Mouse (Mus musculus) embryonic facial prominence, embryonic 11.5 days (tissue): ENCODE data around the gene Ctsw. TPM values are rescaled to one million over a fixed set of nuclear protein-coding genes. Genes with fewer than 3 reads are reported as not detected.

ENCODE experiments used
- ATAC-seq: fragments of 200-750 bp; cut with Nextera tagmentation; replicated peaks from 2 replicates; pipeline ENCODE4 v1.8.0; 2017; ENCODE audit warnings: low read depth; ENCODE audit not compliant: insufficient number of reproducible peaks, low FRiP score, low TSS enrichment
- DNase-seq: peaks from one replicate; pipeline ENCODE4 v3.0.0-alpha.2; 2015; ENCODE audit warnings: low spot score
- H3K27ac ChIP-seq: fragments of 300-500 bp; sonication (generic); replicated peaks from 2 replicates; pipeline ENCODE4 v1.5.1; 2014; ENCODE audit warnings: mild to moderate bottlenecking, low read depth, low read length, control low read depth
- H3K27me3 ChIP-seq: fragments of 300-500 bp; sonication (generic); 2 replicates; pipeline ENCODE4 v1.6.1; 2014; ENCODE audit warnings: mild to moderate bottlenecking, low read length, moderate library complexity, mixed read lengths; ENCODE audit not compliant: control insufficient read depth, insufficient read depth
- H3K36me3 ChIP-seq: fragments of 300-500 bp; sonication (generic); replicated peaks from 2 replicates; pipeline ENCODE4 v1.6.1; 2014; ENCODE audit warnings: low read depth, mild to moderate bottlenecking, low read length, moderate library complexity, mixed read lengths; ENCODE audit not compliant: control insufficient read depth, insufficient read depth
- H3K4me1 ChIP-seq: fragments of 300-500 bp; sonication (generic); 2 replicates; pipeline ENCODE4 v1.6.1; 2014; ENCODE audit warnings: low read length, mixed read lengths; ENCODE audit not compliant: control insufficient read depth, insufficient read depth
- H3K4me2 ChIP-seq: fragments of 300-500 bp; sonication (generic); 2 replicates; pipeline ENCODE4 v1.6.1; 2014; ENCODE audit warnings: low read depth, mild to moderate bottlenecking, control low read depth, low read length, moderate library complexity
- H3K4me3 ChIP-seq: fragments of 300-500 bp; sonication (generic); 2 replicates; pipeline ENCODE4 v1.5.1; 2014; ENCODE audit warnings: low read depth, low read length, control low read depth
- H3K9ac ChIP-seq: fragments of 300-500 bp; sonication (generic); replicated peaks from 2 replicates; pipeline ENCODE4 v1.6.1; 2014; ENCODE audit warnings: mild to moderate bottlenecking, control low read depth, low read length
- H3K9me3 ChIP-seq: fragments of 300-500 bp; sonication (generic); replicated peaks from 2 replicates; pipeline ENCODE4 v1.6.1; 2016; ENCODE audit warnings: mild to moderate bottlenecking, low read length, inconsistent platforms, mixed read lengths; ENCODE audit not compliant: control insufficient read depth
- WGBS: fragments of 180-500 bp; shearing (Covaris S2); extraction: QIAGEN DNeasy Blood & Tissue Kit; methylation state at CpG from one replicate; pipeline ENCODE4 v1.1.7; 2014; 5-methylcytosine and 5-hydroxymethylcytosine counted together
- polyA plus RNA-seq: library from polyadenylated mRNA; unstranded; fragments of >200 nt; fragmentation: Nextera tagmentation; extraction: Ambion mirVana; gene quantifications from 2 replicates; pipeline ENCODE4 v1.2.1, GENCODE M21; 2014

Ctsw gene
- polyA plus RNA-seq, 1 experiment from 2014 or later: 1.4 TPM

DNA sequence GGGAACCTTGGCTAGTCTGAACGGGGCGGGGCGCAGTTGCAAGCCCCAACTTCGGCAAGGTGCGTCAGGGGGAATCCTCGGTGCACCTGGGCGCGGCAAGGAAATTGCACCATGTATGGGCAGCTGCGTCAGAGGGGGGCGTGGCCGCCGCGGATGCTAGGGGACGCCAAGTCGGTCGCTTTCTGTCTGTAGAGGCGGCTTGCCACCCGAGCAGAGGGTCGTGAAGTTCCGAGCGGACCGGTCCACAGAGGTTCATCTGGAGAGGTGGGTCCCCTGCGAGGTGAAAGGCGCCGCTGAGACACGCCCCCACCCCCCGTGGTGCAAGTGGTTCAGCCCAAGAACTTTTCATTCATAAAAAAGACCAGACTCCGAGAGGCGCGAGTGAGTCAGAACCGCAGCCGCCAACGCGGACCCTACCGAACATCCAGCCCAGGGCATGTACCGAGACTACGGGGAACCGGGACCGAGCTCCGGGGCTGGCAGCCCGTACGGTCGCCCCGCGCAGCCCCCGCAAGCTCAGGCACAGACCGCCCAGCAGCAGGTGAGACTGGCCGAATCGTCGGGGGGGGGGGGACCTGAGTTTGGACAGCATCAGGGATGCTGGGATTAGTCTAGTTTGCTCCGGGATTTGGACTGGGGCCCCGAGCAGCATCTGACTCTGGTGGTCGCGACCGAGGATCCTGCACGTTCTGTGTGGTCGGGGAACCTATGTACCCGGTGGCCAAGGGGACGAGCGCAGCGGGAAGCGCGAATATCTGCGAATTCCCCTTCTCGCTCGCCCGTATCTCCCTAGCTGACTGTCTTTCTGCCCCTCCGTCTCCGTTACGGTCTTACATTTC lies 20.6 kb downstream of the Ctsw start, which contains the start of gene Fosl1:
Fosl1 (plus strand) TSS at position 33 of the 839 bp plus-strand sequence.
- ATAC-seq: peak; percentile 46; the same call in 1 of the 2 replicates
- Histone ChIP-seq H3K27me3 (peaks cover 35% of the 10 kb centered on the region), H3K4me1 (peaks cover 8% of the 10 kb centered on the region), H3K4me3 (peak within 1 kb of the TSS; percentile 50), H3K27ac (no peak within 1 kb of the TSS), H3K36me3 (no peaks in the 10 kb centered on the region), H3K9me3 (no peaks in the 10 kb centered on the region), H3K4me2 (peak within 1 kb of the TSS; percentile 91), H3K9ac (0 out of 2 replicates have a peak within 1 kb of the TSS, but pooled peaks have one; percentile 34)
- 2% methylated on average over 70 of the region's 70 CpGs for WGBS
- DNase-seq: peak; percentile 67

DNA sequence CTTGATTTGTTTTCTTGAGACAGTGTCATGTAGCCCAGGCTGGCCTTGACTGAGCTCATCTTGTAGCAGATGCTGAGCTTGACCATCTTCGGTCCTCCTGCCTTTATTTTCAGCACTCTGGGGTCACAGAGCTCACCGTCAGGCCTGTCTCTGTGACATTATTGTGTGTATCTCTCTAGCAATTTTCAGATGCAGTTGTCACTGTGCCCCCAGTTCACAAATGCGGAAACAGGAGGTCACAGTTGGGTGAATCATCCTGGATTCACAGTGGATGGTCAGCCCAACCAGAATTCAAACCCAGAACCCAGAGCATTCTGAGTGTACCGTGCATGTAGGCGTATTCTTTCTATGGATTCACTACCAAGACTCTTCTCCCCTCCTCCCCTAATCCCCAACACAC lies 22.6 kb downstream of the Ctsw start:
- ATAC-seq: no peak
- Histone ChIP-seq H3K9me3 (no peaks in the 10 kb centered on the region), H3K27ac (no peak overlapping the region), H3K9ac (no peak overlapping the region), H3K4me3 (no peak overlapping the region), H3K27me3 (peaks cover 35% of the 10 kb centered on the region), H3K36me3 (no peaks in the 10 kb centered on the region), H3K4me2 (no peak overlapping the region), H3K4me1 (peaks cover 8% of the 10 kb centered on the region)
- no peak for DNase-seq
- 91% methylated on average over 5 of the region's 5 CpGs for WGBS

DNA sequence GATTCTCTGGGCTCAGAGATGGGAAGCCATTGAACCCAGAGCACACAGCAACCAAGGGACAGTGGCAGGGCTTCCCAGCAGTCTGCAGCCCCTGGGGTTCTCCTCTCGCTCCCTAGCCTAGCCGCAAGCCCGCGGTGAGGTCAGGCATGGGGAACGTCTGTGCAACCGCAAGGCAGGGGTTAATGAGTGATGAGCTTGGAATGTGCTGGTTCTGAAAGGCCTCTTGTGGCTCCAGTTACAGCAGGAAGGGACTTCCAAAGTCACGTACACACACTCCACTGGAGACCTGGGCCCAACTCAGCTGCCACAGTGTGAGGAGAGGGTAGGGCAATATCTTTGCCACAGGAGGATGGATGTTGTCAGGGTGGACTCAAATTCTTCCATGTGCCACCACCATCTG lies 23.4 kb downstream of the Ctsw start:
- H3K4me3 ChIP-seq: no peak overlapping the region
- DNase-seq: no peak
- H3K27me3 ChIP-seq: peaks cover 31% of the 10 kb centered on the region
- H3K36me3 ChIP-seq: no peaks in the 10 kb centered on the region
- no peak overlapping the region for H3K27ac ChIP-seq
- H3K9ac ChIP-seq: no peak overlapping the region
- H3K4me1 ChIP-seq: peaks cover 8% of the 10 kb centered on the region
- WGBS: 30% methylated on average over 7 of the region's 7 CpGs
- H3K9me3 ChIP-seq: 0 out of 2 replicates have a peak, but pooled peaks cover 3% of the 10 kb centered on the region
- H3K4me2 ChIP-seq: no peak overlapping the region
- ATAC-seq: no peak

DNA sequence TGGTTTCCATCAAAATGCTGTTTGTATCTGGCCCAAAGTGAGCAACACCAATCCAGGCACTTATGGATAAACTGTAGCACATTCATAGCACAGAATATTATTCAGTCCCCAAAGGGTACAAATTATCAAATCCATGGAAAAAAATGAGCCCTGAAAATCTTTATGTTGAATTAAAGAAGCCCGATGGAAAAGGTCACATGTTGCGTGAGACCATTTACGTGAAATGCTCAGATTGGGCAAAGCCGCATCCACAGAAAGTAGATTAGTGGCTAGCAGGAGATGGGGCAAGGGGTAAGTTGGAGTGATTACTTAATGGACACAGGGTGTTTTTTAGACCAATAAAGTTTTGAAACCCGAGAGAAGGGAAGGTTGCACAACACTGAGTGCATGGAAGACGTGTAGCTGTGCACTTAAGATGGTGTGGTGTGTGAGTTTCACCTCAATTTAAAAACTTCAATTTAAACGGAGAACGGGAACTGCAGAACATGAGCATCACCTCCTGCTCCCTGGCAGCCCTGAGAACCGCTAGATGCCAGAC lies 23.9 kb downstream of the Ctsw start:
- H3K4me2 ChIP-seq: no peak overlapping the region
- ATAC-seq (no peak), DNase-seq (no peak)
- no peak overlapping the region for H3K4me3 ChIP-seq
- H3K9me3 ChIP-seq: 0 out of 2 replicates have a peak, but pooled peaks cover 3% of the 10 kb centered on the region
- 66% methylated on average over 9 of the region's 9 CpGs for WGBS
- peaks cover 27% of the 10 kb centered on the region for H3K27me3 ChIP-seq
- H3K36me3 ChIP-seq: no peaks in the 10 kb centered on the region
- H3K4me1 ChIP-seq: peaks cover 8% of the 10 kb centered on the region
- H3K27ac ChIP-seq: no peak overlapping the region
- H3K9ac ChIP-seq: no peak overlapping the region

GRCm38 (mm10) chr19:5433951-5434350 lies 34.4 kb downstream of the Ctsw start:
- Histone ChIP-seq H3K27me3 (no peaks in the 10 kb centered on the region), H3K9ac (no peak overlapping the region; the same call in 1 of the 2 replicates), H3K4me2 (peak overlapping the region; percentile 64; the same call in 1 of the 2 replicates), H3K27ac (no peak overlapping the region), H3K4me3 (no peak overlapping the region; the same call in 1 of the 2 replicates), H3K4me1 (peaks cover 4% of the 10 kb centered on the region; the same call in 1 of the 2 replicates), H3K9me3 (no peaks in the 10 kb centered on the region), H3K36me3 (no peaks in the 10 kb centered on the region)
- DNase-seq: no peak
- no peak for ATAC-seq
- WGBS: 66% methylated on average over 7 of the region's 7 CpGs

- Histone ChIP-seq H3K9ac (peak overlapping the region; percentile 51), H3K4me3 (peak overlapping the region; percentile 17), H3K27ac (no peak overlapping the region), H3K4me2 (peak overlapping the region; percentile 64), H3K9me3 (no peaks in the 10 kb centered on the region), H3K36me3 (no peaks in the 10 kb centered on the region), H3K4me1 (peaks cover 4% of the 10 kb centered on the region; the same call in 1 of the 2 replicates), H3K27me3 (no peaks in the 10 kb centered on the region)
- 6% methylated on average over 16 of the region's 16 CpGs for WGBS
- peak; percentile 68 for DNase-seq
- peak; percentile 63 for ATAC-seq
Observed at GRCm38 (mm10) chr19:5432992-5433852, 35.1 kb downstream of the Ctsw start.

DNA sequence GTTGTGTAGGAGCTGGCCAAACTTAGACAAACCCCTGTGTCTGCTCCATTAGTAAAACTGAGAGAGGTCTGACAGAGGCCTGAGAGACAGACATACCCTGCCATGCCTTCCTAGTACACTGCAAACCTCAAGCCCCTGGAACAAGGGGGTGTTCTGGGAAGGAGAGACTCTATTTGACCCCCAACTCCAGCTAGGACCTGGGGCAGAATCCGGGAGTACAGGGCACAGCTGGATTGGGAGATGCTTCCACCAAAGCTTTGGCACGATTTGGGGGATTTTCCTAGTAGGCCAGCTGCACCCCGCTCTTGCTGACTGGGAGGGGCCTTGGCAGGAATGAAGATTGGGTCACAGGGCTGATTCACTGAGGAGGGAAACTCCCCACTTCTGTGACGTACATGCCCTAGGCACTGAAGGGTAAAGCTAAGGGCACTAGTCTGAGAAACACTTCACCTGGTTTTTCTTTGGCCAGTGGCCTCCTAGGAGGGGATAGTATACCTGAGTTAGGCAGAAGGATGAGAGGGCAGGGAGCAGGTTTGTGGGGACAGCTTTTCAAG lies 36.3 kb downstream of the Ctsw start:
- Histone ChIP-seq H3K9ac (no peak overlapping the region), H3K36me3 (no peaks in the 10 kb centered on the region), H3K4me3 (no peak overlapping the region), H3K9me3 (no peaks in the 10 kb centered on the region), H3K27me3 (no peaks in the 10 kb centered on the region), H3K27ac (no peak overlapping the region), H3K4me1 (peaks cover 4% of the 10 kb centered on the region; the same call in 1 of the 2 replicates), H3K4me2 (no peak overlapping the region)
- 81% methylated on average over 4 of the region's 4 CpGs for WGBS
- DNase-seq (no peak), ATAC-seq (no peak)
